Mouse (Mus musculus) adrenal gland, postnatal 14 days (tissue): ENCODE measurements around the gene Zc2hc1c. TPM values are rescaled to one million over a fixed set of nuclear protein-coding genes. Genes with fewer than 3 reads are reported as not detected.

Experiments used
- DNase-seq: peaks from one replicate; pipeline ENCODE4 v3.0.0; 2021; ENCODE audit warnings: mixed read lengths
- total RNA-seq: library from RNA; stranded (reverse); gene quantifications from 2 replicates; pipeline ENCODE4 v1.2.3, GENCODE M21; 2021

Zc2hc1c gene
- total RNA-seq, 1 experiment from 2014 or later: 1.1 TPM

GRCm38 (mm10) chr12:85284996-85285395 lies 3.4 kb upstream of the Zc2hc1c start:
- no peak for DNase-seq

GRCm38 (mm10) chr12:85286941-85287340 lies 1.4 kb upstream of the Zc2hc1c start:
- peak; percentile 41 for DNase-seq

GRCm38 (mm10) chr12:85287809-85288485 lies 444 bp upstream of the Zc2hc1c start, which contains the start of gene Acyp1:
Acyp1 (minus strand) TSS chr12:85288438.
- DNase-seq: peak; percentile 59

GRCm38 (mm10) chr12:85289157-85290000 lies 988 bp downstream of the Zc2hc1c start:
- DNase-seq: peak; percentile 21

GRCm38 (mm10) chr12:85290633-85291032 lies 2.2 kb downstream of the Zc2hc1c start:
- no peak for DNase-seq

- DNase-seq: no peak
Measured at GRCm38 (mm10) chr12:85291541-85291940, 3.1 kb downstream of the Zc2hc1c start.

- no peak for DNase-seq
Measured at GRCm38 (mm10) chr12:85292288-85292687, 3.9 kb downstream of the Zc2hc1c start.

GRCm38 (mm10) chr12:85292906-85293305 lies 4.5 kb downstream of the Zc2hc1c start:
- no peak for DNase-seq

- DNase-seq: no peak
Measured at GRCm38 (mm10) chr12:85295506-85295905, 7.1 kb downstream of the Zc2hc1c start.

GRCm38 (mm10) chr12:85296915-85297314 lies 8.5 kb downstream of the Zc2hc1c start:
- no peak for DNase-seq

GRCm38 (mm10) chr12:85297345-85297997 lies 9.1 kb downstream of the Zc2hc1c start:
- no peak for DNase-seq

GRCm38 (mm10) chr12:85298127-85298834 lies 9.9 kb downstream of the Zc2hc1c start:
- DNase-seq: no peak

- DNase-seq: no peak
Measured at GRCm38 (mm10) chr12:85298835-85299180, 10.4 kb downstream of the Zc2hc1c start.

GRCm38 (mm10) chr12:85303256-85303655 lies 14.9 kb downstream of the Zc2hc1c start:
- DNase-seq: no peak

GRCm38 (mm10) chr12:85304725-85305124 lies 16.3 kb downstream of the Zc2hc1c start:
- no peak for DNase-seq

- peak; percentile 88 for DNase-seq
Measured at GRCm38 (mm10) chr12:85305247-85305892, 17.0 kb downstream of the Zc2hc1c start.

GRCm38 (mm10) chr12:85308651-85309050 lies 20.3 kb downstream of the Zc2hc1c start:
- no peak for DNase-seq

GRCm38 (mm10) chr12:85330153-85330552 lies 41.8 kb downstream of the Zc2hc1c start:
- DNase-seq: peak; percentile 67

GRCm38 (mm10) chr12:85337567-85338311 lies 49.3 kb downstream of the Zc2hc1c start:
- no peak for DNase-seq

- DNase-seq: peak; percentile 69
Measured at GRCm38 (mm10) chr12:85338815-85339214, 50.4 kb downstream of the Zc2hc1c start.

- DNase-seq: peak; percentile 97
Measured at GRCm38 (mm10) chr12:85339243-85339729, 50.9 kb downstream of the Zc2hc1c start, which contains the start of gene Nek9. Nek9 (minus strand) TSS chr12:85339362.
